Mouse (Mus musculus): ENCODE data around the gene Gfap.

DNA sequence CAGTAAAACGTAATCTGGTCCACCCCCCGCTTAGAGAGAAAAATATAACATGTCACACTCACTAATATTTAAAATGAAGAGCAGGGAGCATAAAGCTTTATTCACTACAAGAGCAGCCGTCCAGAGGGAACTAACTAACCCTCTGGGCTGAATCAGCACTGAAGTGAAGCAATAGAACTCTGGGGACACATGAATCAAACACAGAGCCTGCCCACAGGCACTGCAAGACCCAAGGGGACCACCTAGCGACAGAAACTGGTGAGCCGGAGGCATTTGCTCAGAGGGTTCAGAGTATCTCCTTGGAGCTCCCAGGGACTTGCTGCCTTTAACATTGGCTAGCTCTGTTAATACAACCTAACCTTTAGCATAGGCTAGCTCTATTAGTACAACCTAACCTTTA, 10.6 kb downstream of the Gfap start:
- TF ChIP-seq GATA1 (IDR thresholded peaks at IDR 0.05; ENCODE audit: borderline replicate concordance, low read length), result no peak
- no peak for TF ChIP-seq FLI1 (IDR thresholded peaks at IDR 0.05; ENCODE audit: low read length)
